Mouse (Mus musculus) small intestine, adult 2 months (tissue): ENCODE results near the gene Chst3. TPM values are rescaled to one million over a fixed set of nuclear protein-coding genes. Genes with fewer than 3 reads are reported as not detected.

Source experiments
- H3K27ac ChIP-seq: fragments of 200-500 bp; 2 replicates; pipeline ENCODE4 v1.5.1; 2012; ENCODE audit warnings: low read depth, low read length, control low read depth, inconsistent platforms; ENCODE audit not compliant: insufficient read depth
- H3K27me3 ChIP-seq: fragments of 200-500 bp; 2 replicates; pipeline ENCODE4 v1.6.1; 2012; ENCODE audit warnings: mild to moderate bottlenecking, moderate library complexity, low read length, inconsistent platforms; ENCODE audit not compliant: control insufficient read depth, insufficient read depth
- H3K36me3 ChIP-seq: fragments of 200-500 bp; 2 replicates; pipeline ENCODE4 v1.6.1; 2012; ENCODE audit warnings: mild to moderate bottlenecking, low read length, control low read depth, inconsistent platforms; ENCODE audit not compliant: control insufficient read depth, insufficient read depth
- H3K4me1 ChIP-seq: fragments of 200-500 bp; 2 replicates; pipeline ENCODE4 v1.6.1; 2012; ENCODE audit warnings: low read length, inconsistent platforms, mixed read lengths; ENCODE audit not compliant: control insufficient read depth, insufficient read depth, insufficient read length
- H3K4me3 ChIP-seq: fragments of 200-500 bp; 2 replicates; pipeline ENCODE4 v1.5.1; 2012; ENCODE audit warnings: low read depth, mild to moderate bottlenecking, control low read depth, inconsistent platforms, low read length, moderate library complexity
- CTCF ChIP-seq: fragments of 200-500 bp; IDR thresholded peaks from 2 replicates; pipeline ENCODE4 v1.5.1; 2012; ENCODE audit warnings: low read depth, mild to moderate bottlenecking, control low read depth, inconsistent platforms, low read length, moderate library complexity, mixed read lengths; ENCODE audit not compliant: insufficient replicate concordance, insufficient read length; ENCODE audit errors: extremely low read depth
- POLR2A ChIP-seq: fragments of 200-500 bp; IDR thresholded peaks from 2 replicates; pipeline ENCODE4 v1.6.1; 2012; ENCODE audit warnings: low read depth, mild to moderate bottlenecking, control low read depth, inconsistent platforms, low read length, moderate library complexity
- WGBS: fragments of 180-500 bp; shearing (Covaris S2); methylation state at CpG from one replicate; pipeline ENCODE4 v1.1.7; 2018; 5-methylcytosine and 5-hydroxymethylcytosine counted together
- polyA plus RNA-seq: library from polyadenylated mRNA; depleted of rRNA; stranded (reverse); fragments of >200 nt; gene quantifications from 2 replicates; pipeline ENCODE4 v1.2.3, GENCODE M21; 2012

Chst3 gene
- polyA plus RNA-seq, 1 experiment = 4.2 TPM

- WGBS = 90% methylated on average over 2 of the region's 2 CpGs
- H3K4me3 ChIP-seq = no peak overlapping the region
- no peak for TF ChIP-seq POLR2A
- H3K27me3 ChIP-seq = no peaks in the 10 kb centered on the region
- H3K27ac ChIP-seq = no peak overlapping the region
- peaks cover 6% of the 10 kb centered on the region for H3K4me1 ChIP-seq
- no peaks in the 10 kb centered on the region for H3K36me3 ChIP-seq
Observed at GRCm38 (mm10) chr10:60210468-60210867, 8.6 kb downstream of the Chst3 start.

- no peak overlapping the region for H3K4me3 ChIP-seq
- H3K27ac ChIP-seq = no peak overlapping the region
- 52% methylated on average over 5 of the region's 5 CpGs for WGBS
- H3K27me3 ChIP-seq = no peaks in the 10 kb centered on the region
- TF ChIP-seq CTCF (no peak), POLR2A (no peak)
- H3K4me1 ChIP-seq = peaks cover 2% of the 10 kb centered on the region; the same call in 1 of the 2 replicates
- no peaks in the 10 kb centered on the region for H3K36me3 ChIP-seq
Observed at GRCm38 (mm10) chr10:60209237-60209636, 9.8 kb downstream of the Chst3 start.

- Histone ChIP-seq H3K4me3 (no peak overlapping the region), H3K4me1 (no peaks in the 10 kb centered on the region; the same call in 1 of the 2 replicates), H3K27ac (no peak overlapping the region), H3K27me3 (no peaks in the 10 kb centered on the region), H3K36me3 (no peaks in the 10 kb centered on the region)
- 82% methylated on average over 8 of the region's 8 CpGs for WGBS
- TF ChIP-seq CTCF = no peak
- no peak for TF ChIP-seq POLR2A
Observed at GRCm38 (mm10) chr10:60207166-60207705, 11.8 kb downstream of the Chst3 start.

DNA sequence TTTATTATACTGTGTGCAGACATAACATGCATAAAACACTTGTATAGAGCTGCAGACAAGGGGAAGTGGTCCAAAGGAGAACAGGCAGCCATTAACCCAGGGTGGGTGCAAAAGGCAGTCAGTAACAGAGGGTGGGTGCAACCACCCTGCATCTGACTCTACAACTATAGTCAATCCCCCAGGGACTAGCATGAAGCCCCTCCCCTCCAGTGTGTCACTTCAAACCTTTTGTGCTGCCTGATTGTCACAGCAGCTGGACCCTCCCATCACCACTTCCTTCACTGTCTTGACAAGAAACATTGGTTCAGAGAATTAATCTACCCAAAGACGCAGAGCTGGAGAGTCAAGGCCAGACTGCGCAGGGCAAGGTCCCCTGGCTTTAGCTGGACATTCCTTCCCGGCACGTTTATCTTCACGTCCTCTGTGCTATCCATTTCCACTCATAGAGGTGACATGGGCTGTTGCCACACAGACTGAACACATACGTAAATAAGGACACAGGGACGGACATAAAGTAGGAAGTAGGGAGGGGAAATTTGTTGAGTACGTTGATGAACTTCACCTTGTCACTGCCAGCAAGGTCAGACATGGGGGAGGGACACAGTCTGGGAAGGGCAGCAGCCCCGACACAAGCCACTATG lies 13.3 kb downstream of the Chst3 start:
- H3K4me3 ChIP-seq = no peak overlapping the region
- no peak for TF ChIP-seq CTCF
- TF ChIP-seq POLR2A = no peak
- no peaks in the 10 kb centered on the region for H3K27me3 ChIP-seq
- H3K4me1 ChIP-seq = no peaks in the 10 kb centered on the region; the same call in 1 of the 2 replicates
- H3K36me3 ChIP-seq = no peaks in the 10 kb centered on the region
- H3K27ac ChIP-seq = no peak overlapping the region
- 58% methylated on average over 9 of the region's 9 CpGs for WGBS

DNA sequence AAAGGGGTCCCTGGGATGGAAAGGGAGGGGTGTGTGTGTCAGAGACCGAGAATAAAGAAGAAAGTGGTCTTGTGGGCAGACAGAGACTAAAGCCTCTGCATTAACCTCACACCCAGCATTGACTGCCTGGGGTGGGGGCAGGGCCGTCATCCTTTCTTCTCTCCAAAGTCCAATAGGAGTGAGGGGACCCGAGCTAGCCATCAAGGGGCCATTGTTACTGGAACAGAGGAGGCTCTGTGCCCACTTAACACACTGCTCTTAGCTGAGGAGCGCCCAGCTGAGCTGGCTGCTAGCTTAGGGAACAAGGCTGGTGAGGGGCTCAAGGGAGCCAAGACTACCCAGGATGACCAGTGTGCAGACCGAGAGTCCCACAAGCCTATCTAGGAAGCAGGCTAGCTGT lies 16.3 kb downstream of the Chst3 start:
- no peaks in the 10 kb centered on the region for H3K27me3 ChIP-seq
- H3K4me3 ChIP-seq = no peak overlapping the region
- no peaks in the 10 kb centered on the region for H3K36me3 ChIP-seq
- H3K27ac ChIP-seq = no peak overlapping the region
- no peaks in the 10 kb centered on the region for H3K4me1 ChIP-seq
- WGBS = 45% methylated on average over 5 of the region's 5 CpGs
- TF ChIP-seq CTCF (no peak), POLR2A (no peak)

DNA sequence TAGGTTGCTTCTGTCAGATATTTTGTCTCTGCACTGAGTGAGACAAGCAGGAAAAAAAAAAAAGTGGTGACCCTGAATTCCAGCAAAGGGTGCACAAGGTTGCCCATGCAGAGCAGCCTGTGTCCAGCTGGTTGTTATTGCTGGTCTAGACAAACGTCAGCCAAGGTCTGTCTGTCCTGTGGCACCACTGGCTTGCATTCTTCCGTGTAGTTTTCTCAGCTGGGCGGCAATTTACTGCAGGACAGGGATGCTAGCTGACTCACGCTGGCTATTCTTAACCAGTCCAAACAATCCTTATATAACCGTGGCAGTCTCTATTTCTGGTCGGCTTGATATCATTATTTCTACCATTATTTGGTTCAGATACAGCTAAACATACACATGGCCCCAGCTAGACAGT lies 18.1 kb downstream of the Chst3 start:
- WGBS = 68% methylated on average over 6 of the region's 6 CpGs
- H3K27ac ChIP-seq = no peak overlapping the region
- TF ChIP-seq POLR2A (no peak), CTCF (no peak)

DNA sequence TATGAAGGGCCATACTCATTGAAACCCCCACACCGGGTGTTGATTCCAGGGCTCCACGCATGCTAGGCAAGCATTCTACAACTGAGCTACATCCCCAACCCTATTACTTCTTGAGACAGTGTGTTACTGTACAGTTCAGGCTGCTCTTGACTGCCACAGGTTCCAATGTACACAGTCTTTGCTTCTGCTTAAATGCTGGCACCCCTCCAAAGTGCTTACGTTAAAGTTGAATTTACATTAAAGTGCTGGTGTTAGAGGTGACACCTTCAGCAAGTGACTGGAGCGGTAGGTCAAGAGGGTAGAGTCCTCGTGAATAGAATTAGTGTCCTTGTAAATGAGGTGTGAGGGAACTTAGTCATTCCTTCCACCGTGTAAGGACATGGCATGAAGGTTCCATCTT lies 19.7 kb downstream of the Chst3 start:
- no peaks in the 10 kb centered on the region for H3K36me3 ChIP-seq
- H3K4me1 ChIP-seq = no peaks in the 10 kb centered on the region
- H3K27ac ChIP-seq = no peak overlapping the region
- no peak overlapping the region for H3K4me3 ChIP-seq
- no peak for TF ChIP-seq POLR2A
- TF ChIP-seq CTCF = no peak
- peaks cover 2% of the 10 kb centered on the region; the same call in 1 of the 2 replicates for H3K27me3 ChIP-seq
- 78% methylated on average over 6 of the region's 6 CpGs for WGBS

More for the DNA sequence above, 18.1 kb downstream of the Chst3 start:
- Histone ChIP-seq H3K36me3 (no peaks in the 10 kb centered on the region), H3K27me3 (no peaks in the 10 kb centered on the region), H3K4me3 (no peak overlapping the region), H3K4me1 (no peaks in the 10 kb centered on the region)

GRCm38 (mm10) chr10:60197406-60197821 lies 21.6 kb downstream of the Chst3 start:
- H3K36me3 ChIP-seq = no peaks in the 10 kb centered on the region
- H3K4me3 ChIP-seq = no peak overlapping the region
- peaks cover 4% of the 10 kb centered on the region; the same call in 1 of the 2 replicates for H3K27me3 ChIP-seq
- H3K27ac ChIP-seq = no peak overlapping the region
- no peak for TF ChIP-seq POLR2A
- no peak for TF ChIP-seq CTCF
- WGBS = 65% methylated on average over 10 of the region's 10 CpGs
- H3K4me1 ChIP-seq = no peaks in the 10 kb centered on the region; the same call in 1 of the 2 replicates
